Mouse (Mus musculus) neural tube, embryonic 14.5 days (tissue): ENCODE results near the gene Dnaja3. TPM values are rescaled to one million over a fixed set of nuclear protein-coding genes. Genes with fewer than 3 reads are reported as not detected.

Experiments
- ATAC-seq: fragments of 200-750 bp; cut with Nextera tagmentation; 2 replicates; pipeline ENCODE4 v1.8.0; 2017; ENCODE audit warnings: low read depth, mild to moderate bottlenecking, moderate TSS enrichment, moderate library complexity
- H3K27ac ChIP-seq: fragments of 300-500 bp; sonication (generic); 2 replicates; pipeline ENCODE4 v1.5.1; 2014; ENCODE audit warnings: low read depth, mild to moderate bottlenecking, control low read depth, low read length, moderate library complexity, mixed read lengths
- H3K27me3 ChIP-seq: fragments of 300-500 bp; sonication (generic); 2 replicates; pipeline ENCODE4 v1.6.1; 2014; ENCODE audit warnings: low read length; ENCODE audit not compliant: control insufficient read depth, insufficient read depth
- H3K36me3 ChIP-seq: fragments of 300-500 bp; sonication (generic); 2 replicates; pipeline ENCODE4 v1.6.1; 2014; ENCODE audit warnings: low read length, mixed read lengths; ENCODE audit not compliant: control insufficient read depth, insufficient read depth
- H3K4me1 ChIP-seq: fragments of 300-500 bp; sonication (generic); 2 replicates; pipeline ENCODE4 v1.6.1; 2014; ENCODE audit warnings: low read length; ENCODE audit not compliant: control insufficient read depth, insufficient read depth
- H3K4me2 ChIP-seq: fragments of 300-500 bp; sonication (generic); 2 replicates; pipeline ENCODE4 v1.6.1; 2014; ENCODE audit warnings: mild to moderate bottlenecking, low read depth, low read length, control low read depth
- H3K4me3 ChIP-seq: fragments of 300-500 bp; sonication (generic); 2 replicates; pipeline ENCODE4 v1.5.1; 2014; ENCODE audit warnings: low read depth, low read length, control low read depth, mixed read lengths
- H3K9ac ChIP-seq: fragments of 300-500 bp; sonication (generic); replicated peaks from 2 replicates; pipeline ENCODE4 v1.6.1; 2014; ENCODE audit warnings: low read depth, mild to moderate bottlenecking, control low read depth, low read length, mixed read lengths
- H3K9me3 ChIP-seq: fragments of 300-500 bp; sonication (generic); 2 replicates; pipeline ENCODE4 v1.6.1; 2016; ENCODE audit warnings: low read length; ENCODE audit not compliant: control insufficient read depth
- WGBS: fragments of 180-500 bp; shearing (Covaris S2); extraction: QIAGEN DNeasy Blood & Tissue Kit; methylation state at CpG from one replicate; pipeline ENCODE4 v1.1.7; 2014; 5-methylcytosine and 5-hydroxymethylcytosine counted together
- polyA plus RNA-seq: library from polyadenylated mRNA; unstranded; fragments of >200 nt; fragmentation: Nextera tagmentation; extraction: Ambion mirVana; gene quantifications from 2 replicates; pipeline ENCODE4 v1.2.1, GENCODE M21; 2014

Gene Dnaja3
- polyA plus RNA-seq, 1 experiment from 2014 or later: 55.0 TPM

DNA sequence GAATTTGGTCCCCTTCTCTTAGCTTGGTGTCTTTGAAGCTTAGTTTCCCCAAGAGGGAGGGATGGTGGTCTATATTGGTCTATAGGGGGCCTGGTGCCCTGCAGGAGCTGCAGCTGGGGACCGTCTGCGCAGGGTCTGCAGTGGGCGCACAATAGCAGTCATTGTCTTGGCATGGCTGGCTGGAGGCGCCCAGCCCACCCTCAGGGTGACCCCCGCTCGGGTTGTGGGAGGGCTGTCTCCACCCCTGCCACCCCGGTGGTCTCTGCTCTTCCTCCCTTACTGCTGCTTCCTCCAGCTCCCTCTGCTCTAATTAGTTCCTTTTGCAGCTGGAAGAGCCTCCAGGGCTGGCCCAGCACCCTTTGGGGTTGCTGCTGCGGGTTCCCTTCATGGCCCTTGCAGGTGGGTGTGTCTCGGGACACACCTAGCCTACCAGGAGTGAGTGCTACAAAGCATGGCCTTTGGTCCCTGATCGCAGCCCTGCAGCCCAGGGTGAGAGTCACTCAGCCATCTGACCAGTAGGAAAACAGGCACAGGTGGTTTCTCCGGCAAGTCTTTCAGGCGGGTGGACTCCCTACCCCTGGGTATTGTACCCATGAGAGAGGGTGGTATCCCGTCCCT, 34.2 kb upstream of the Dnaja3 start:
- no peak overlapping the region for H3K9ac ChIP-seq
- no peak overlapping the region for H3K27ac ChIP-seq
- peaks cover 8% of the 10 kb centered on the region; the same call in 1 of the 2 replicates for H3K36me3 ChIP-seq
- peaks cover 45% of the 10 kb centered on the region for H3K4me1 ChIP-seq
- no peaks in the 10 kb centered on the region for H3K27me3 ChIP-seq
- no peak for ATAC-seq
- WGBS: 41% methylated on average over 12 of the region's 13 CpGs
- H3K4me3 ChIP-seq: no peak overlapping the region
- H3K4me2 ChIP-seq: no peak overlapping the region
- H3K9me3 ChIP-seq: no peaks in the 10 kb centered on the region

DNA sequence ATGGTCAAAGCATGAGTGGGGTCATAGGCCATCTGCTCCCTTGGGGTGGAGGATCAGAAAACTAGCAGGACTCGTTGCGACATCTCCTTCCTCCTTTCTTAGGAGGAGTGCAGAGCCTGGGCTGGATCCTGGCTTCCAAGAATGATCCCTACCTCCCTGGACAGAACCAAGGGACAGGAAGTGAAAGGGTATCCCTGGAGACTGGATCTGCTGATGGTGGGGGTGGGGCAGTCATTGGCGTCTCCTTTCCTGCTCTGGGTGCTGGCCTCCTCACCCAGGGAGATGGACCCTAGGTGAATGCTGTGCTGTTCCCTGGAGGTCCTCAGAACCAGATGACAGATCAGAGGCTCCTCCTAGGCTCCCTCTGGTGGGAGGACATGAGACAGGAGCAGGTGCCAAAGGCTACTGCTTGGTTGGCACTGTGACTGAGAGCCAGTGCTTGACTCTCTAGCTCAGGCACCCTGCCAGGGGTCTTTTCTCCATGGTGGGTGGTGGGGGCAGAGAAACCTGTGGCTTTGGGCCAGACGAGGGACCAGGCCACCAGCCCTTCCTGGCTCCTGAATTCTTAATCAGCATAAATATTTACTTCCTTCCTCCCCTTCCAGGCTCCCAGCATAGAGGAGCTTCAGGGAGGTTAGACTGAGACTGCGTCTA, 33.2 kb upstream of the Dnaja3 start:
- H3K4me3 ChIP-seq: no peak overlapping the region
- H3K27me3 ChIP-seq: no peaks in the 10 kb centered on the region
- no peaks in the 10 kb centered on the region for H3K9me3 ChIP-seq
- H3K27ac ChIP-seq: no peak overlapping the region
- no peak overlapping the region for H3K9ac ChIP-seq
- H3K36me3 ChIP-seq: peaks cover 15% of the 10 kb centered on the region
- 0 out of 2 replicates have a peak, but pooled peaks have one; percentile 29 for ATAC-seq
- H3K4me2 ChIP-seq: no peak overlapping the region
- peaks cover 40% of the 10 kb centered on the region for H3K4me1 ChIP-seq
- 33% methylated on average over 5 of the region's 5 CpGs for WGBS

DNA sequence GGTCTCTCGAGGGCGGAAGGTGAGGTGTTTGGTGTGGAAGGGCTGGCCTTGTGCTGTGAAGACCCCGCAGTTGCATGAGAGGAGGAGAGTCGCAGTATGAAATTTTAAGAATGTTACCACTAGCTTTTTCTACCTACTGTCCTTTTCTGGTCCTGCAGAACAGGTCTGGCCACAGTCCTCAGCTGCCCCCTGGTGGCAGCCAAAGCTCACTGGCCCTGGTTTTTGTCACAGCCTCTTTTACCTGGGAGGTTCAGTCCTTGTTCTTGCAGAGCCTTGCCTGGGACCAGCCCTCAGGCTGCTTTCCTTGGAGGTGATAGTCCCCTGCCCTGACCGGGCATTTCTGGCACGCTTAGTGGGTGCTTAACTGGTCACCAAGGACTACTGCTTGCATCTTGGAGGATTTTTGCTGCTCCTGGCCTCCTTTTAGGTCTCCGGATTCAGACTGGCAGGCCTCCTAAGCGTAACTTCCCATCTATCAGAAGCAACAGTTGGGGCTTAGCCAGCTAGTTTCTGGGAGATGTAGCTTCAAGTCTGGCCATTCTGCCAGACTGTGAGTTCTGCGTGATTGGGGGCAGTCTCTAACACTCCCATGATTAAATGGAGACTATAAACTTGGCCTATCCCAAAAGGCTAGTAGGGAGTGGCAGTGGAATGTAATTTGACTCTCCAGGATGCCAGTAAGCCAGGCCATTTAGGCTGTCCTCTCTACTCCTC, 31.8 kb upstream of the Dnaja3 start:
- Histone ChIP-seq H3K27ac (no peak overlapping the region), H3K36me3 (peaks cover 22% of the 10 kb centered on the region), H3K9ac (no peak overlapping the region), H3K9me3 (no peaks in the 10 kb centered on the region), H3K27me3 (no peaks in the 10 kb centered on the region), H3K4me2 (no peak overlapping the region), H3K4me3 (no peak overlapping the region), H3K4me1 (peaks cover 28% of the 10 kb centered on the region)
- 50% methylated on average over 9 of the region's 9 CpGs for WGBS
- peak; percentile 44 for ATAC-seq

- H3K27ac ChIP-seq: no peak overlapping the region
- 87% methylated on average over 19 of the region's 19 CpGs for WGBS
- peaks cover 22% of the 10 kb centered on the region for H3K4me1 ChIP-seq
- no peak overlapping the region for H3K9ac ChIP-seq
- H3K4me2 ChIP-seq: no peak overlapping the region
- H3K27me3 ChIP-seq: no peaks in the 10 kb centered on the region
- peaks cover 28% of the 10 kb centered on the region for H3K36me3 ChIP-seq
- ATAC-seq: no peak
- H3K9me3 ChIP-seq: no peaks in the 10 kb centered on the region
- no peak overlapping the region for H3K4me3 ChIP-seq
Measured at GRCm38 (mm10) chr16:4608532-4609059, 31.2 kb upstream of the Dnaja3 start.

DNA sequence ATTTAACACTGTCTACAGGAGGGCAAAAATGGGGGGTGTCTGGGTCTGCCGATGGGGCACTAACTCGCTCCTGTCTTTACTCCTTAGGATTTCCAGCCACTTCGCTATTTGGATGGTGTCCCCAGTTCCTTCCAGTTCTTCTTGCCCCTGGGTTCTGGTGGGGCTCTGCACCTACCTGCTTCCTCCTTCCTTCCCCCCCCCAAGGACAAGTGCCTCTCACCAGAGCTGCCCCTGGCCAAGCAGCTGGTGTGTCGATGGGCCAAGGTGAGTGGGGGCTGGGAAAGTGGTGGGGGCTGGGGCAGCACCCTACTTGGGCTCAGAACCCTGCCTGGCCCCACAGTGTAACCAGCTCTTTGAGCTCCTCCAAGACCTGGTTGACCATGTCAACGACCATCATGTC, 28.6 kb upstream of the Dnaja3 start:
- Histone ChIP-seq H3K27ac (no peak overlapping the region), H3K4me3 (no peak overlapping the region), H3K9me3 (no peaks in the 10 kb centered on the region), H3K36me3 (peaks cover 47% of the 10 kb centered on the region), H3K9ac (no peak overlapping the region), H3K4me2 (no peak overlapping the region), H3K4me1 (peaks cover 7% of the 10 kb centered on the region), H3K27me3 (no peaks in the 10 kb centered on the region)
- 99% methylated on average over 5 of the region's 5 CpGs for WGBS
- no peak for ATAC-seq

DNA sequence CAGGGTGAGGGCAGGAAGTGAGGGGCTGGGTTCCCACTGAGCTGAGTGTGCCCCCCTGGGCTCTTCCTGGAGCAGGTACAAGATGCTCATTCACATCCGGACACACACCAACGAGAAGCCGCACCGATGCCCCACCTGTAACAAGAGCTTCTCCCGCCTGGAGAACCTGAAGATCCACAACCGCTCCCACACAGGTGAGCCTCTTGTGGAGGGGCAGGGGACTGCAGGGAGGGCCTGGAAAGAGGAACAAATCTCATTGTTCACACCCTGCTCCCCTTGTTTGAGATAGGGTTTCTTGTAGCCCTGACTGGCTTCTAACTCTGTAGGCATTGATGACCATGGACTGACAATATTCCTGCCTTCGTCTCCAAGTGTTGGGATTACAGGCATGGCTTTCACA, 28.1 kb upstream of the Dnaja3 start:
- Histone ChIP-seq H3K9me3 (no peaks in the 10 kb centered on the region), H3K4me3 (no peak overlapping the region), H3K36me3 (peaks cover 48% of the 10 kb centered on the region), H3K9ac (no peak overlapping the region), H3K27ac (no peak overlapping the region), H3K4me1 (peaks cover 7% of the 10 kb centered on the region), H3K4me2 (no peak overlapping the region), H3K27me3 (no peaks in the 10 kb centered on the region)
- 91% methylated on average over 7 of the region's 7 CpGs for WGBS
- no peak for ATAC-seq

DNA sequence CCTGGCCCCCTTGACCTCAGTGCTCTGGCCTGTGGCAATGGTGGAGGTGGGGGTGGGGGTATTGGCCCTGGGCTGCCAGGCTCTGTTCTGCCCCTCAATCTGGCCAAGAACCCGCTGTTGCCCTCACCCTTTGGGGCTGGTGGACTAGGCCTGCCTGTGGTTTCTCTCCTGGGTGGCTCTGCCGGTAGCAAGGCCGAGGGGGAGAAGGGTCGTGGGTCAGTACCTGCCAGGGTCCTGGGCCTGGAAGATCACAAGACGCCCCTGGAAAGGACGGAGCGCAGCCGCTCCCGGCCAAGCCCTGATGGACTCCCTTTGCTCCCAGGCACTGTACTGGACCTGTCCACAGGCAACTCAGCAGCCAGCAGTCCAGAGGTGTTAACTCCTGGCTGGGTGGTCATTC, 26.1 kb upstream of the Dnaja3 start:
- H3K36me3 ChIP-seq: peaks cover 48% of the 10 kb centered on the region
- ATAC-seq: no peak
- WGBS: 97% methylated on average over 9 of the region's 9 CpGs

GRCm38 (mm10) chr16:4614639-4615038, 25.1 kb upstream of the Dnaja3 start:
- Histone ChIP-seq H3K27me3 (no peaks in the 10 kb centered on the region), H3K9me3 (no peaks in the 10 kb centered on the region), H3K4me1 (no peaks in the 10 kb centered on the region), H3K27ac (no peak overlapping the region), H3K9ac (no peak overlapping the region), H3K4me2 (no peak overlapping the region), H3K36me3 (peaks cover 48% of the 10 kb centered on the region), H3K4me3 (no peak overlapping the region)
- 98% methylated on average over 3 of the region's 3 CpGs for WGBS
- no peak for ATAC-seq

More for the DNA sequence above, 26.1 kb upstream of the Dnaja3 start:
- Histone ChIP-seq H3K4me1 (no peaks in the 10 kb centered on the region), H3K4me3 (no peak overlapping the region), H3K9me3 (no peaks in the 10 kb centered on the region), H3K9ac (no peak overlapping the region), H3K27me3 (no peaks in the 10 kb centered on the region), H3K4me2 (no peak overlapping the region), H3K27ac (no peak overlapping the region)

- no peak overlapping the region for H3K4me3 ChIP-seq
- H3K36me3 ChIP-seq: peaks cover 43% of the 10 kb centered on the region
- no peak overlapping the region for H3K9ac ChIP-seq
- H3K27me3 ChIP-seq: no peaks in the 10 kb centered on the region
- H3K4me1 ChIP-seq: no peaks in the 10 kb centered on the region
- ATAC-seq: no peak
- 91% methylated on average over 1 of the region's 1 CpGs for WGBS
- no peaks in the 10 kb centered on the region for H3K9me3 ChIP-seq
- no peak overlapping the region for H3K4me2 ChIP-seq
- H3K27ac ChIP-seq: no peak overlapping the region
Measured at GRCm38 (mm10) chr16:4615297-4615696, 24.5 kb upstream of the Dnaja3 start.
